Mouse (Mus musculus) spleen, postnatal 14 days (tissue): ENCODE results near the gene Gm21969.

Experiments used
- DNase-seq, 2 experiments: peaks; one replicate each; pipeline ENCODE4 v3.0.0; 2021 to 2022; ENCODE audit warnings: low spot score in 2 of 2

The Gm21969 gene

DNA sequence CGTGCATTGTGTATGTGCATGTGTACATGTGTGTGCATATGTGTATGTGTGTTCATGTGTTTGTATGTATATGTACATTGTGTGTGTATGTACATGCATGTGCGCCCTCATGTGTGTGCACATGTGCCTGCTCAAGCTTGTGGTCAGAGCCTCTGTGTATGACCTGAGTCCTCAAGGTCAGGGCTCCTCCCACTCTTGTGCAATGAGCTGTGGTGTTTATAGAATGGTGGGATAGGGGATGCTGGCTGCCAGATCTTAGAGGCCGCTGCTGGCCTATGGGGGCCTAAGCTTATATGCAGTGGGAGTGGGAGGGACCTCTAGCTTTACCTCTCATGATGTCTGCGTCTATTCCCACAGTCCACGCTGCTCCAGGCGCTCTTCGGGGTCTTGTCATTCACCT lies 17.3 kb upstream of the Gm21969 start:
- no peak for DNase-seq

GRCm38 (mm10) chr4:139587370-139587769 lies 15.6 kb upstream of the Gm21969 start:
- DNase-seq: no peak

GRCm38 (mm10) chr4:139587773-139588172 lies 15.2 kb upstream of the Gm21969 start:
- DNase-seq: no peak

- DNase-seq: no peak
Observed at GRCm38 (mm10) chr4:139589351-139590027, 13.5 kb upstream of the Gm21969 start.

- no peak for DNase-seq
Observed at GRCm38 (mm10) chr4:139590446-139590845, 12.5 kb upstream of the Gm21969 start.

DNA sequence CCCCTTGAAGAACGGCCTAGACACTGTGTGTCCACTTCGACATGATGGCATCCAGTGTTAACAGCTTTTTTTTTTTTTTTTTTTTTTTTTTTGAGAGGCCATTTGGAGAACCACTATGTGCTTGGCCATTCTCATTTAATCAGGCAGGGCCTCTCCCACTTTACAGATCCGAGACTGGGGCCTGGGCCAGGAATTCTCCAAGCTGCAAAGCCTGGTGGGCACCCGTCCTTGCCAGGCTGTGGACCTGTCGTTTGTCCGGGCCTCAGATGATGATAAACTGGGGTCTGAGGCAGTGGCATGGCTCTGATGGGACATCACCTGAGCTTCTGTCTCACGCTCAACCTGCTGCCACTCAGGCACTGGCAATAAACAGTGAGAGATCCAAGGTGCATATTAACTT lies 10.1 kb upstream of the Gm21969 start:
- no peak for DNase-seq

DNA sequence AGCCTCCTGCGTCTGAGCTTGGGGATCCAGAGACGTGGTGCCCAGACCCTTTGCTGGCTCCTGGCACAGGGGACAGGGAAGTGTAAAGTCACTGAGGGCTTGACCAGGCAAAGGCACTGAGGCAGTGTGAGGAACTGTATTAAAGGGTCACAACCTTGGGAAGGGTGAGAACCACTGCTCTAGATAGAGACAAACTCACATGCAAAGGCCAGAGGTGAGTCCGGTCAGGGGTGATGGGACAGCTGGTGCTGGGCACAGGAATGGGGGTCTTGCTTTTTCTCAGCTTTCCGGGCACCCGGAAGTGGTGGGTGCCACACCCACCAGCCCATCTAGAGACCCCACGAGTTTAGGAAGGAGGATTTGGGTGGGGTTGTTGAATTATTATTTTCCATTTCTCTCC lies 9.6 kb upstream of the Gm21969 start:
- DNase-seq: no peak

DNA sequence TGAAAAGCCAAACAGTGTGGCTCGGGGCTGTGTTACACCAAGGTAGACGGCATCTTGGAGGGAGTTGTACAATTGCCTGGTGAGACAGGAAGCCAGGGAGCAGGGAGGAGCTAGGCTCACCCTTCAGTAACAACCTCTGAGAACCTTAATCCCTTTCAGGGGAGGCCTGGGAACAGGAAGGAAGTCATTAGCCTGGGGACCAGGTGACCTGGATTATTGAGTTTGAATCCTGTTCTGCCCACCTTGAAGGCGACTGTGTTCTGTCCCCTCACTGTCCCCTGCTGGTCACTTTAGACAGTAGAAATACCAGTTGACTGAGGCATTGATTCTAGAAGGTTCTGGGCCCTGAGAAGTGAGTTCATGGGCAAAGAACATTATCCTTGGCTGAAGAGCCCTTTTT lies 8.9 kb upstream of the Gm21969 start:
- no peak for DNase-seq

DNA sequence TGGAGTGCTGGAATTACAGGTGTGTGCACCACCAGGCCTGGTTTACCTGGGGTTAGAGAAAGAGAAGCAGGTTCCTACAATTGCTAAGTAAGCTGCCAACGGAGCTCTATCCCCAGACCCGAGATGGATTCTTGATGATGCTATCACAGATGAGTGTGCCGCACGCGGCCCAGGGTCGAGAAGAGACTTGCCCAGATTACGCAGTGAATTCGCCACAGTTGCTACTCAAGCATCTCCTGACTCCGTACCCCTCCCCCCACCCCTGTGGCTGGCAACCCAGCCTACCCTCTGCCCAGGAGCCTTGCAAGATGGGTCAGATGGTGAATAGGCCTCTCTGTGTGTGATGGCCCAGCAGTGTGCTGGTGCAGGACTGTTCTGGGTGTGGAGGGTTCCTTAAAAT lies 6.3 kb upstream of the Gm21969 start:
- DNase-seq: no peak

GRCm38 (mm10) chr4:139597286-139598284 lies 5.4 kb upstream of the Gm21969 start:
- DNase-seq: no peak

DNA sequence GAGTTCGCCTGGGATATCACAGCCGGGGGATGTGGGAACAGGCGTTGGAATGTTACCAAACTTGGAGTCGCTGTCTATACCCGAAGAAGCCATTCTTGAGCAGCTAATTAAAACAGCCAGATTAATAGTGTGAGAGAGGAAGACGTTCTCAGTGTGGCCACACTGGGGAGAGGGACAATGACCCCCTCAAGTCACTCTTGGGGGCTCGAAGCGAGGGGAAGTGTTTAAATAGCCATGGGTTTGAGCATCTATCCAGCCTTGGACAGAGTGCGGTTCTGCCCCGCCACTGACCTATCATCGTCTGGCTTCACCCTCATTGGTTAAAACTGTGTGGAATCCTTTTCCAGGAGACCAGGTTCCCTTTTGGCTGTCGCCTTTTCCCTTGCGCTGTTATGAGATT lies 4.6 kb upstream of the Gm21969 start:
- DNase-seq: no peak

DNA sequence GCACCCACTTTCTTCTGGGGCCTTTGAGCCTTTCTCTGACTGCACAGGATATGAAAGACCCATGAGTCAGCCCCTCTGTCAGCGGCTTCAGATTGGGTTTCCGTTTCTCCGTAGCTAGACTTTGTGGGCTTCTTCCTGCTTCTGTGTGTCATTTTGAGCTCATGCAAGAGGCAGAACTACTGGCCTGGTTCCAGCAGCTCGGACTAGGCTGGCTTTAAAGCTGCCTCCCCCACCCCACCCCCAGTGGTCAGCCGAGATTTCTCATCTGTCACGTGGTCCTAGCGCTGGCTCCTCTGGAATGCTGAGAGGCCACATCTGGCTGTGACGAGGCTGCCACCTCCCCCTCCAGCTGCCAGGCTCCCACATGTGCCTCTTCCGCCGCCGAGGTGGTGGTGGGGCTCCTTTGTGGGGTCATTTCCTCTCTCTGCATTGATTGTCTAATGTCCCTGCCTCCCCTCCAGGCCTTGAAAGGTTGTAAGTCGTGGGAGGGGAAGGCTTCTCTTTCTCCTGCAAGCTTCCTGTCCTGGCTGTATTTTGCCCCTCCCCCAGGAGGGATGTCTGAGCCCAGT lies 4.0 kb upstream of the Gm21969 start:
- DNase-seq: no peak

GRCm38 (mm10) chr4:139601519-139602356 lies 1.2 kb upstream of the Gm21969 start:
- no peak for DNase-seq

DNA sequence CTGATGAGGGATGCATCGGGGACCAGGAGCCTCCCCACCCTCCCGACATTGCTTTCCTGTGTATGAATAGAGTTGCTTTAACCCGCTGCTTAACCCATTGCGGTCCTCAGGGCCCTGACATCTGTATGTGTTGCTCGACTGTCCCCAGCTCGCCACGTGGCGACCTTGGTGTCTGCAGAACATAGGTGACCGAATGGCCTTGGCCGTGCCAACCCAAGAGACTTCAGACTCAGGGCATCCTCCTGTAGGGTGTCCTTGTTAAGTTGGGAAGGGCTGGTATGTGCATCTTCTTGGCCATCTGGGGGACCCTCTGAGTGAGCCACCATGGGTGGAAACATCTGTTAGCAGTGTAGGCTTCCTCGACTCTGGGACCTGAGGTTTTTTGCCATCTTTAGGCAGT lies 2.2 kb downstream of the Gm21969 start:
- DNase-seq: no peak

GRCm38 (mm10) chr4:139606732-139607131 lies 3.7 kb downstream of the Gm21969 start:
- no peak for DNase-seq

DNA sequence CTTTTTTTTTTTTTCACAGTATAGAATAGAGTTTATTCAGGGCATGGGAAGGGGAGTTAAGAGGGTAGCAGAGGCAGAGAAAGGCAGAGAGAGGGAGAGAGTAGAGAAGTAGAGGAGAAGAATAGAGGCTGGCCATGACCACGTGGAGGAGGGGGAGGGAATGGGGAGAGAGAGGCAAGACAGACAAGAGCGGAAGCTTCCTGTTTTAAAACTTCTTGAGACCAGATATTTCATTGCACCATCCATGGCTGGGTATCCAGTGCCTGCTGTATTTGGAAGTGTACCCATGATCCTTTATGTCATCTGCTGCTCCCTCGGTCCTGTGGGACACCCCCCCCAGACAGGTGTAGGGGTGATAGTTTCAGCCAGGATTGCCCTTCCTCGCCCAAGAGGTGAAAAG lies 6.0 kb downstream of the Gm21969 start:
- no peak for DNase-seq

- DNase-seq: no peak
Observed at GRCm38 (mm10) chr4:139610954-139611353, 8.0 kb downstream of the Gm21969 start.

GRCm38 (mm10) chr4:139611542-139611953 lies 8.6 kb downstream of the Gm21969 start:
- peak; percentile 41 to 68 for DNase-seq

GRCm38 (mm10) chr4:139614524-139615260 lies 11.7 kb downstream of the Gm21969 start:
- no peak for DNase-seq

DNA sequence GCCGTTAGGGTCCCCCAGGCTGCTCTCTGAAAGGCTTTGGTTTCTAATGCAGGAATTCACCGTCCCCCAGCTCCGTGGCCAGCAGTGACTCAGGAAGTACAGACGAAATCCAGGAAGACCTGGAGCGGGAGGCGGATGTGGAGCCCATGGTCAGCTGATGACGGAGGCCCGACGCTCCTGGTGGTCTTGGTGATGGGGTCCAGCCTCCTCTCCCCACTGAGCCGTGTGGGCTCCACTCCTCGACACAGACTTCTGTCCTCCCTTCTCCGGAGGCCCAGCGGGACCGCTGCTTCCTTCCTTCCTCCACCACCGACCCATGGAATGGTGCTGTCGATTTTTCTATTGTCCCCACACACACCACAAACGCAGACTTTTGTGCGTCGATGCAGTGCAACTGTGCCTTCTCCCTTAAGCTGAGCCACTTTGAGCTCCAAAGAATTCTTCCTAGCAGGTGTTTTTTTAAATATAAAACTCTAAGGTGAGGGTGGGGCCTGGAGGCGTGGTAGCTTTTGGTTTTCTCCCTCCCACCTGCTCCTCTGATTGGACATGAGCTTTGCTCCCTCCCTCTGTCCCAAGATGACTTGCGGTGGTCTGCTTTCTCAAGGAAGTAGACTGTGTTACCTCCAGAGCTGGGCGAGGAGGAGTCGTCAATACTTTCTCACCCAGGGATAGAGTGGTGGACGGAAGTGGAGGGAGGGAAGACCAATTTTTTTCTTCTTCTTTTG lies 13.5 kb downstream of the Gm21969 start:
- DNase-seq: peak; percentile 38 to 52
